Mouse (Mus musculus) neural tube, embryonic 15.5 days (tissue): Measurements from ENCODE around the gene Tgm6. TPM values are rescaled to one million over a fixed set of nuclear protein-coding genes. Genes with fewer than 3 reads are reported as not detected.

Source experiments
- ATAC-seq: fragments of 200-750 bp; cut with Nextera tagmentation; 2 replicates; pipeline ENCODE4 v1.8.0; 2017; ENCODE audit warnings: mild to moderate bottlenecking, moderate TSS enrichment, moderate library complexity; ENCODE audit not compliant: low FRiP score
- H3K27ac ChIP-seq: fragments of 300-500 bp; sonication (generic); replicated peaks from 2 replicates; pipeline ENCODE4 v1.5.1; 2015; ENCODE audit warnings: mild to moderate bottlenecking, inconsistent platforms
- H3K27me3 ChIP-seq: fragments of 300-500 bp; sonication (generic); replicated peaks from 2 replicates; pipeline ENCODE4 v1.6.1; 2015; ENCODE audit warnings: inconsistent platforms
- H3K36me3 ChIP-seq: fragments of 300-500 bp; sonication (generic); 2 replicates; pipeline ENCODE4 v1.6.1; 2015; ENCODE audit warnings: inconsistent platforms
- H3K4me1 ChIP-seq: fragments of 300-500 bp; sonication (generic); 2 replicates; pipeline ENCODE4 v1.6.1; 2015; ENCODE audit warnings: inconsistent platforms
- H3K4me2 ChIP-seq: fragments of 300-500 bp; sonication (generic); 2 replicates; pipeline ENCODE4 v1.6.1; 2015; ENCODE audit warnings: inconsistent platforms, mild to moderate bottlenecking, moderate library complexity
- H3K4me3 ChIP-seq: fragments of 300-500 bp; sonication (generic); replicated peaks from 2 replicates; pipeline ENCODE4 v1.5.1; 2015; ENCODE audit warnings: mild to moderate bottlenecking, inconsistent platforms
- H3K9ac ChIP-seq: fragments of 300-500 bp; sonication (generic); replicated peaks from 2 replicates; pipeline ENCODE4 v1.6.1; 2015; ENCODE audit warnings: mild to moderate bottlenecking, inconsistent platforms
- H3K9me3 ChIP-seq: fragments of 300-500 bp; sonication (generic); replicated peaks from 2 replicates; pipeline ENCODE4 v1.6.1; 2016; ENCODE audit warnings: inconsistent platforms
- WGBS: fragments of 180-500 bp; shearing (Covaris S2); methylation state at CpG from one replicate; pipeline ENCODE4 v1.1.7; 2015; ENCODE audit warnings: mixed read lengths; 5-methylcytosine and 5-hydroxymethylcytosine counted together
- polyA plus RNA-seq: library from polyadenylated mRNA; unstranded; fragments of >200 nt; fragmentation: Nextera tagmentation; extraction: Ambion mirVana; gene quantifications from 2 replicates; pipeline ENCODE4 v1.2.1, GENCODE M21; 2015

Tgm6 gene
- 0.04 TPM in 1 of 2 replicates, not detected in the other for polyA plus RNA-seq

- 0 out of 2 replicates have a peak within 1 kb of the TSS, but pooled peaks have one; percentile 28 for H3K27ac ChIP-seq
- WGBS: 73% methylated on average over 4 of the region's 4 CpGs
- H3K4me2 ChIP-seq: no peak within 1 kb of the TSS
- H3K4me3 ChIP-seq: no peak within 1 kb of the TSS
- no peaks in the 10 kb centered on the region for H3K9me3 ChIP-seq
- no peaks in the 10 kb centered on the region for H3K36me3 ChIP-seq
- no peaks in the 10 kb centered on the region for H3K27me3 ChIP-seq
- no peak for ATAC-seq
- H3K9ac ChIP-seq: no peak within 1 kb of the TSS
- no peaks in the 10 kb centered on the region; the same call in 1 of the 2 replicates for H3K4me1 ChIP-seq
Measured at GRCm38 (mm10) chr2:130112116-130112515, at the start of gene Tgm6. TSS of gene Tgm6 (plus strand) at chr2:130112416.

- Histone ChIP-seq H3K27ac (no peak overlapping the region), H3K9ac (no peak overlapping the region), H3K27me3 (no peaks in the 10 kb centered on the region), H3K4me2 (no peak overlapping the region), H3K9me3 (no peaks in the 10 kb centered on the region), H3K36me3 (no peaks in the 10 kb centered on the region), H3K4me1 (no peaks in the 10 kb centered on the region), H3K4me3 (no peak overlapping the region)
- ATAC-seq: no peak
- WGBS: 25% methylated on average over 3 of the region's 3 CpGs
Measured at GRCm38 (mm10) chr2:130068228-130068627, 44.0 kb upstream of the Tgm6 start.

DNA sequence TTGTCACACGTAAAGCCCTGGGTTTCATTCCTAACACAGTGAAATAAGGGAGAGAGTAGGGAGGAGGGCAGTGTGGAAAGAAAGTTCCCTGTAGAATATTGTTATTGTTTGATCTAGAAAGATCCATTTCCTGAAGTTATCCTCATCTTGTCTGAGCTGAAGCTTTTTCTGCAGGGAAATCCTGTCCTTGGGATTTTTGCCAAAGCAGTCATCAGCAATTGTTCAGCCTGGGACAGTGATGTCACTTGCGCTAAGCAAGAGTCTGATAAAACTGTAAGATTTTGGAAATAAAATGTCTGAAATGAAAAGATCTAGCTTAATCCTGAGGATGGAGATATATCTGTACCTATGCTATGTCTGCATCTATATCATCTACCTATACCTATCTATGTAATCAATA is 41.8 kb upstream of the Tgm6 start:
- 89% methylated on average over 2 of the region's 2 CpGs for WGBS
- Histone ChIP-seq H3K4me2 (no peak overlapping the region), H3K9me3 (no peaks in the 10 kb centered on the region), H3K9ac (no peak overlapping the region), H3K36me3 (no peaks in the 10 kb centered on the region), H3K27ac (no peak overlapping the region), H3K4me1 (no peaks in the 10 kb centered on the region), H3K4me3 (no peak overlapping the region), H3K27me3 (no peaks in the 10 kb centered on the region)
- no peak for ATAC-seq

- no peak for ATAC-seq
- 55% methylated on average over 4 of the region's 4 CpGs for WGBS
- Histone ChIP-seq H3K4me1 (no peaks in the 10 kb centered on the region; the same call in 1 of the 2 replicates), H3K27me3 (no peaks in the 10 kb centered on the region), H3K36me3 (no peaks in the 10 kb centered on the region), H3K27ac (no peak overlapping the region), H3K4me3 (no peak overlapping the region), H3K9ac (no peak overlapping the region), H3K9me3 (no peaks in the 10 kb centered on the region), H3K4me2 (no peak overlapping the region)
Measured at GRCm38 (mm10) chr2:130112804-130113203, 588 bp downstream of the Tgm6 start.

DNA sequence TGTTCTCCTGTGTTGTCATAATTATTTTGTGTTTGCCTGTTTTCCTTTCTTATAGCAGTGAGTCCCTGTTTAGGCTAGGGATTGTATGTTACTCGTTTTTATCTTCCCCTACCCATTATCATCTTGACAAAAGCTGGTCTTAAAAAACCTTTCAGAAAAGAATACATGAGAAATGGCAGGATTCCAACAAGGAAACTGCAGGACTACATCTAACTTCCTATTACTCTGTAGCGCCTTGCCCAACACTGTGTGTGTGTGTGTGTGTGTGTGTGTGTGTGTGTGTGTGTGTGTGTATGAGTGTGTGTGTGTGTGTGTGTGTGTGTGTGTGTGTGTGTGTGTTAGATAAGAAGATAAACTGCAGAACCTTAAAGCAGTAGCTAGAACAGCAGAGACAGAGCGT is 1.2 kb downstream of the Tgm6 start:
- Histone ChIP-seq H3K9ac (no peak overlapping the region), H3K4me1 (no peaks in the 10 kb centered on the region; the same call in 1 of the 2 replicates), H3K4me2 (no peak overlapping the region), H3K27ac (0 out of 2 replicates have a peak overlapping the region, but pooled peaks have one; percentile 28), H3K27me3 (no peaks in the 10 kb centered on the region), H3K4me3 (no peak overlapping the region), H3K9me3 (no peaks in the 10 kb centered on the region), H3K36me3 (no peaks in the 10 kb centered on the region)
- WGBS: 27% methylated on average over 3 of the region's 3 CpGs
- ATAC-seq: no peak

GRCm38 (mm10) chr2:130118649-130119048 is 6.4 kb downstream of the Tgm6 start:
- no peaks in the 10 kb centered on the region for H3K36me3 ChIP-seq
- ATAC-seq: no peak
- H3K4me2 ChIP-seq: no peak overlapping the region
- H3K9ac ChIP-seq: no peak overlapping the region
- no peak overlapping the region for H3K27ac ChIP-seq
- H3K27me3 ChIP-seq: no peaks in the 10 kb centered on the region
- WGBS: 75% methylated on average over 7 of the region's 7 CpGs
- H3K9me3 ChIP-seq: no peaks in the 10 kb centered on the region
- H3K4me3 ChIP-seq: no peak overlapping the region
- H3K4me1 ChIP-seq: peaks cover 2% of the 10 kb centered on the region; the same call in 1 of the 2 replicates

DNA sequence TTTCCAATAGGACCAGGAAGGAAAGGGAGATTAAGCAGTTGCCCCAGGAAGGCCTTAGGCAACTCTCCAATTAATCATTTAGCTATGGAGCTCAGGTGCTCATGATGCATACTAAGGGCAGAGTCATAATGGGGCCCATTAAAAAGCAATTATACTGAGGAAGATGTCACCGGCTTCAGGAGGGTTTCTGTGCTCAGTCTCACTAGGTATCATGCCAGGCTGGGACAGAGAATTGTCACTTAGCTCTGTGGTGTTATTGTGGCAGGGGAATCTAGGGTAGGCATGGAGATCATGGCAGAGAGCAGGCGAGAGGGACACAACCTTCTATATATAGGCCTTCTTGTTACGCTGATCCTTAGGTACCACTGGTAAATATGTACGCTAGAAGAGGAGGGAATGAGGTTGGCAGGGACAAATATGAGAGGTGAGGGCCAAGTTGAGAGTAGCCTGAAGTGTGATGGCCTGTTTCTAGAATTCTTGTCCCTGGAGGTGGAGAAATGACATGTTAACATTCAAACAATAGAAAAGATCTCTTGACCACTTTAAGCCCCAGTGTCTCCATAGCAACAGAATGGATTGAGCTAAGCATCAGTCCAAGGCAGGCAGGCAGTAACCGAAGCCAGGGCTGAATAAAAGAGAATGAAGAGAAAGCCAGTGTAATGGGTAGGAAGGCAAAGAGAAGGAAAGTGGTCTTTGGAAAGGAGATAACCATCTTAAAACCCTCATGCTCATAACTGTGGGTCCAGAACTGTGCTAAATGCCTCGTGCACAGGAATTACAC is 13.3 kb downstream of the Tgm6 start:
- Histone ChIP-seq H3K9me3 (no peaks in the 10 kb centered on the region), H3K27ac (no peak overlapping the region), H3K4me1 (peaks cover 5% of the 10 kb centered on the region; the same call in 1 of the 2 replicates), H3K36me3 (no peaks in the 10 kb centered on the region), H3K27me3 (no peaks in the 10 kb centered on the region), H3K4me3 (no peak overlapping the region), H3K9ac (no peak overlapping the region), H3K4me2 (no peak overlapping the region)
- 52% methylated on average over 6 of the region's 6 CpGs for WGBS
- ATAC-seq: no peak

DNA sequence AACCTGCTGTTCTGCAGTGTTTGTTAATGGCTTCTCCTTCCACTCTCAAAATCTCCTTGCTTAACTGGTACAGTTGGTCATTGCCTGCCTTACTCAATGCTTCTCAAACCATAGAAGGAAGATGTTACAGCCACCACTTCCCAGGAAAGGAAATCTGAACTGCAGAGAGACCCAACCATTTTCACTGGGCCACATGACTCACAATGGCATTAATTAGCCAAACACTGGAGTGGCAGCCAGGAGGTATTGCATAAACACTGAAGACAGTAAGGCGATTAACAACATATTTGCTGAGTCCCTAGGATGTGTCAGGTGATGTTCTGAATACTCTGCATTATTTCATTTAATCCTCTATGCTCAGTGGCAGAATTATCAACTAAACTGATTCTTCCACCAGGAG is 13.9 kb downstream of the Tgm6 start:
- H3K9ac ChIP-seq: no peak overlapping the region
- no peak for ATAC-seq
- no peaks in the 10 kb centered on the region for H3K27me3 ChIP-seq
- no peak overlapping the region for H3K4me2 ChIP-seq
- H3K4me3 ChIP-seq: no peak overlapping the region
- H3K4me1 ChIP-seq: peaks cover 5% of the 10 kb centered on the region; the same call in 1 of the 2 replicates
- H3K9me3 ChIP-seq: no peaks in the 10 kb centered on the region
- no peaks in the 10 kb centered on the region for H3K36me3 ChIP-seq
- no peak overlapping the region for H3K27ac ChIP-seq
- WGBS: 86% methylated on average over 1 of the region's 1 CpGs

DNA sequence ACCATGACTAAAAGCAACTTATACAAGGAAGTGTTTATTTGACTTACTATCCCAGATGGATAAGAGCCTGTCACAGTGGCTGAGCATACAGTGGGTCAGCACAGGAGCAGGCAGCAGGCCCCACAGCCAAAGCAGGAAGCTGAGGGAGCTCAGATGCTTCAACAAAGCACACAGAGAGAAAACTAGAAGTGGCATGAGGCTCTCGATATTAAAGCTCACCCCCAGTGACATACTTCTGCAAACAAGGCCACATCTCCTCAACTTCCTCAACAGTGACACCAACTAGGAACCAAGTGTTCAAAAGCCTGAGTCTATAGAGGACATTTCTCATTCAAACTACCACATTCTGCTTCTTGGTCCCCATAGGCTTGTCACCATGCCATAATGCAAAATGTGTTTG is 17.5 kb downstream of the Tgm6 start:
- Histone ChIP-seq H3K36me3 (no peaks in the 10 kb centered on the region), H3K9ac (no peak overlapping the region), H3K27me3 (no peaks in the 10 kb centered on the region), H3K27ac (no peak overlapping the region), H3K4me1 (peaks cover 3% of the 10 kb centered on the region; the same call in 1 of the 2 replicates), H3K4me2 (no peak overlapping the region), H3K4me3 (no peak overlapping the region), H3K9me3 (no peaks in the 10 kb centered on the region)
- ATAC-seq: no peak
- WGBS: 67% methylated on average over 1 of the region's 1 CpGs

DNA sequence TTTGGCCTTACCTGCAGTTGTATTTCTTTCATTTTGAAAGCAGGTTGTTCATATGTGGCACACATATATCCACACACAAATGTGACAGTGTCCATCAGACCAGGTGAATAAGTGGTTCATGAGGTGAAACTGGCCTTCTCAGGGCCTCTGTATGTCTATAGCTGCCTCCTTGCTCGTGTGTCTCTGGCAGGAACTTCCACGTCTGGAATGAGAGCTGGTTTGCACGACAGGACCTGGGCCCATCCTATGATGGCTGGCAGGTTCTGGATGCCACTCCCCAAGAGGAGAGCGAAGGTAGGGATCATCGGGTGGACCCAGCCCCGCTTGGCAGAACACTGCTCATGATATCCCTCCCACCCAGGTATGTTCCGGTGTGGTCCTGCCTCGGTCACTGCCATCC is 30.8 kb downstream of the Tgm6 start:
- no peak overlapping the region for H3K9ac ChIP-seq
- H3K27ac ChIP-seq: no peak overlapping the region
- H3K27me3 ChIP-seq: no peaks in the 10 kb centered on the region
- H3K4me1 ChIP-seq: no peaks in the 10 kb centered on the region
- H3K4me2 ChIP-seq: no peak overlapping the region
- no peaks in the 10 kb centered on the region for H3K36me3 ChIP-seq
- no peak for ATAC-seq
- H3K4me3 ChIP-seq: no peak overlapping the region
- WGBS: 91% methylated on average over 8 of the region's 8 CpGs
- no peaks in the 10 kb centered on the region for H3K9me3 ChIP-seq

GRCm38 (mm10) chr2:130144703-130145324 is 32.6 kb downstream of the Tgm6 start:
- 87% methylated on average over 23 of the region's 23 CpGs for WGBS
- ATAC-seq: no peak
- Histone ChIP-seq H3K4me3 (no peak overlapping the region), H3K9me3 (no peaks in the 10 kb centered on the region), H3K27me3 (no peaks in the 10 kb centered on the region), H3K4me2 (no peak overlapping the region), H3K27ac (no peak overlapping the region), H3K36me3 (no peaks in the 10 kb centered on the region), H3K4me1 (no peaks in the 10 kb centered on the region), H3K9ac (no peak overlapping the region)

- H3K4me1 ChIP-seq: no peaks in the 10 kb centered on the region
- no peak for ATAC-seq
- no peak overlapping the region for H3K4me2 ChIP-seq
- no peak overlapping the region for H3K27ac ChIP-seq
- H3K27me3 ChIP-seq: no peaks in the 10 kb centered on the region
- WGBS: 73% methylated on average over 5 of the region's 5 CpGs
- no peaks in the 10 kb centered on the region for H3K36me3 ChIP-seq
- no peak overlapping the region for H3K4me3 ChIP-seq
- H3K9ac ChIP-seq: no peak overlapping the region
- H3K9me3 ChIP-seq: no peaks in the 10 kb centered on the region
Measured at GRCm38 (mm10) chr2:130146089-130146668, 34.0 kb downstream of the Tgm6 start.
